ENCODE assay signal across 25 mouse cellular contexts in the genomic region with DNA sequence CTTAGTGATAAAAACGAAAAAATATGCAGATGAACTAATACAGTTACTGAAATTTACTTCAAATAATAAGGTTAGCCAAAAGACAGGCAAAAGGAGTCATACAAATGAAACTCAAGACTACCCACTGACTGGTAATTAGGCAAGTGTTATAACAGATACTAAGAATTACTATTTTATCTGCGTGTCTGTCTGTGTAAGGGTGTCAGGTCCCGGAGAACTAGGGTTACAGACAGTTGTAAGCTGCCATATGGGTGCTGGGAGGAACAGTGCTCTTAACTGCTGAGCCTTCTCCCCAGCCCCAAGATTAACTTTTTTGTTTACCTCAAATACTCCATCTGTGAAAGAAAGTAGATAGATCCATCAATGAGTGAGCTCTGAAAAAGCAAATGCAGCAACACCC. TPM values are rescaled to one million over a fixed set of nuclear protein-coding genes. Genes with fewer than 3 reads are reported as not detected.
DNase-seq lines count a peak whose midpoint lies in the region; ATAC-seq and TF ChIP-seq lines count a peak whose summit lies in the region.
"Had no signal": no experiment of that assay in that cellular context is flagged by ENCODE, and none has a peak within 500 bp of the region (broad histone marks: within the 10 kb centered on the region; RNA-seq: fewer than 3 reads in every experiment).

No protein-coding gene starts in this region.

- no peak overlapping the region for H3K27ac ChIP-seq in liver, embryonic 13.5 days
- no peak overlapping the region for H3K27ac ChIP-seq in liver, embryonic 12.5 days
- H3K27ac ChIP-seq in liver, embryonic 14.5 days = no peak overlapping the region
- H3K27ac ChIP-seq in midbrain, embryonic 10.5 days (replicated peaks) = no peak overlapping the region
- H3K27ac ChIP-seq: embryonic facial prominence, embryonic 12.5 days; embryonic facial prominence, embryonic 15.5 days; forebrain, embryonic 12.5 days; forebrain, embryonic 15.5 days; hindbrain, embryonic 12.5 days; hindbrain, embryonic 15.5 days had no signal

- 27% methylated on average over 3 of the region's 3 CpGs for whole genome bisulfite sequencing in liver, embryonic 13.5 days (ENCODE audit: insufficient replicate concordance)
- 42% methylated on average over 3 of the region's 3 CpGs for WGBS in liver, embryonic 12.5 days (ENCODE audit: insufficient replicate concordance)
- 38% methylated on average over 3 of the region's 3 CpGs for WGBS in liver, embryonic 14.5 days (ENCODE audit: insufficient replicate concordance)
- WGBS in midbrain, embryonic 10.5 days = 89% methylated on average over 3 of the region's 3 CpGs

- no peak for DNase-seq in liver, embryonic 13.5 days
- no peak for DNase-seq in liver, embryonic 14.5 days (ENCODE audit: low read depth in 3 of 3, low spot score in 3 of 3)
- DNase-seq in cerebellum, postnatal 36 days = no peak
- no peak for DNase-seq in midbrain, embryonic 10.5 days (ENCODE audit: low spot score)
- DNase-seq: adrenal gland, postnatal 10 days; adrenal gland, postnatal 36 days; cerebellum, adult 18-20 months; cerebellum, adult 9-10 months; cerebellum, postnatal 14 days; gastrocnemius, postnatal 14 days; heart, adult 11 months had no signal

- no peaks in the 10 kb centered on the region for H3K9me3 ChIP-seq in liver, embryonic 13.5 days (replicated peaks)
- no peaks in the 10 kb centered on the region for H3K9me3 ChIP-seq in liver, embryonic 12.5 days (replicated peaks)
- no peaks in the 10 kb centered on the region for H3K9me3 ChIP-seq in liver, embryonic 14.5 days (ENCODE audit: control insufficient read depth, low read length)
- no peaks in the 10 kb centered on the region for H3K9me3 ChIP-seq in midbrain, embryonic 10.5 days (replicated peaks)
- H3K9me3 ChIP-seq: embryonic facial prominence, embryonic 12.5 days; embryonic facial prominence, embryonic 15.5 days; forebrain, embryonic 12.5 days; forebrain, embryonic 15.5 days; hindbrain, embryonic 12.5 days; hindbrain, embryonic 15.5 days had no signal

- H3K36me3 ChIP-seq in liver, embryonic 13.5 days = peaks cover 8% of the 10 kb centered on the region; the same call in 1 of the 2 replicates
- 0 out of 2 replicates have a peak, but pooled peaks cover 7% of the 10 kb centered on the region for H3K36me3 ChIP-seq in liver, embryonic 12.5 days
- no peaks in the 10 kb centered on the region for H3K36me3 ChIP-seq in liver, embryonic 14.5 days (replicated peaks; ENCODE audit: control insufficient read depth, insufficient read depth, low read depth)
- H3K36me3 ChIP-seq in midbrain, embryonic 10.5 days = peaks cover 12% of the 10 kb centered on the region
- H3K36me3 ChIP-seq: embryonic facial prominence, embryonic 15.5 days; forebrain, embryonic 15.5 days; hindbrain, embryonic 15.5 days had no signal

- peaks cover 48% of the 10 kb centered on the region for H3K4me1 ChIP-seq in liver, embryonic 13.5 days (replicated peaks)
- H3K4me1 ChIP-seq in liver, embryonic 12.5 days = peaks cover 52% of the 10 kb centered on the region
- peaks cover 24 to 28% of the 10 kb centered on the region in 2 experiments for H3K4me1 ChIP-seq in liver, embryonic 14.5 days (replicated peaks; ENCODE audit: control insufficient read depth in 2 of 2, insufficient read depth in 2 of 2, low read length in 1 of 2)
- H3K4me1 ChIP-seq in midbrain, embryonic 10.5 days = no peaks in the 10 kb centered on the region
- H3K4me1 ChIP-seq: embryonic facial prominence, embryonic 12.5 days; embryonic facial prominence, embryonic 15.5 days; forebrain, embryonic 12.5 days; forebrain, embryonic 15.5 days; hindbrain, embryonic 12.5 days; hindbrain, embryonic 15.5 days had no signal

- no peak overlapping the region for H3K9ac ChIP-seq in liver, embryonic 13.5 days
- no peak overlapping the region for H3K9ac ChIP-seq in liver, embryonic 12.5 days
- H3K9ac ChIP-seq in liver, embryonic 14.5 days (replicated peaks) = no peak overlapping the region
- H3K9ac ChIP-seq: embryonic facial prominence, embryonic 12.5 days; embryonic facial prominence, embryonic 15.5 days; forebrain, embryonic 12.5 days; forebrain, embryonic 15.5 days; hindbrain, embryonic 12.5 days; hindbrain, embryonic 15.5 days had no signal

- no peak for TF ChIP-seq CTCF in liver, embryonic 14.5 days (IDR thresholded peaks at IDR 0.05; ENCODE audit: low read depth)

- no peak overlapping the region for H3K4me3 ChIP-seq in liver, embryonic 13.5 days (replicated peaks)
- H3K4me3 ChIP-seq in liver, embryonic 12.5 days = no peak overlapping the region
- no peak overlapping the region for H3K4me3 ChIP-seq in liver, embryonic 14.5 days (ENCODE audit: insufficient read depth in 1 of 2, low read depth in 2 of 2, low read length in 2 of 2)
- no peak overlapping the region for H3K4me3 ChIP-seq in midbrain, embryonic 10.5 days
- H3K4me3 ChIP-seq: embryonic facial prominence, embryonic 12.5 days; embryonic facial prominence, embryonic 15.5 days; forebrain, embryonic 12.5 days; forebrain, embryonic 15.5 days; hindbrain, embryonic 12.5 days; hindbrain, embryonic 15.5 days had no signal

- peak; percentile 55; the same call in 1 of the 2 replicates for ATAC-seq in liver, embryonic 13.5 days (ENCODE audit: low read depth)
- ATAC-seq in liver, embryonic 12.5 days = no peak
- ATAC-seq in liver, embryonic 14.5 days (ENCODE audit: insufficient read depth) = peak; percentile 36; the same call in 1 of the 2 replicates
- peak; percentile 74 for ATAC-seq in megakaryocyte-erythroid progenitor cell, adult 5-6 weeks (replicated peaks; ENCODE audit: low FRiP score, low TSS enrichment, poor library complexity, severe bottlenecking)
- ATAC-seq: CD4-positive, CD25-positive, alpha-beta regulatory T cell, adult 4 months; forebrain, embryonic 15.5 days; Patski had no signal

- no peaks in the 10 kb centered on the region for H3K27me3 ChIP-seq in liver, embryonic 13.5 days
- H3K27me3 ChIP-seq in liver, embryonic 12.5 days (replicated peaks) = no peaks in the 10 kb centered on the region
- no peaks in the 10 kb centered on the region for H3K27me3 ChIP-seq in liver, embryonic 14.5 days (ENCODE audit: control insufficient read depth, insufficient read depth, low read length)
- H3K27me3 ChIP-seq in midbrain, embryonic 10.5 days (ENCODE audit: low read depth, poor library complexity, severe bottlenecking) = no peaks in the 10 kb centered on the region
- H3K27me3 ChIP-seq: embryonic facial prominence, embryonic 12.5 days; embryonic facial prominence, embryonic 15.5 days; forebrain, embryonic 12.5 days; forebrain, embryonic 15.5 days; hindbrain, embryonic 12.5 days; hindbrain, embryonic 15.5 days; Patski had no signal

- no peak overlapping the region for H3K4me2 ChIP-seq in liver, embryonic 13.5 days
- no peak overlapping the region for H3K4me2 ChIP-seq in liver, embryonic 12.5 days
- no peak overlapping the region for H3K4me2 ChIP-seq in liver, embryonic 14.5 days (ENCODE audit: low read depth)
- H3K4me2 ChIP-seq: embryonic facial prominence, embryonic 12.5 days; embryonic facial prominence, embryonic 15.5 days; forebrain, embryonic 12.5 days; forebrain, embryonic 15.5 days; heart, embryonic 11.5 days; hindbrain, embryonic 12.5 days; hindbrain, embryonic 15.5 days had no signal

- TF ChIP-seq EP300 in liver, embryonic 14.5 days (IDR thresholded peaks at IDR 0.05; ENCODE audit: low read depth) = no peak

RNA-seq across cellular contexts. Expression of a gene that starts 25.8 kb away (rescaled TPM):
- 14.9 and 18.8 TPM in 2 replicates for polyA plus RNA-seq in liver, embryonic 13.5 days (2015; fragmentation: Nextera tagmentation; extraction: Ambion mirVana)
- 30.1 and 35.2 TPM in 2 replicates for polyA plus RNA-seq in liver, embryonic 12.5 days (2016; fragmentation: Nextera tagmentation; extraction: Ambion mirVana)
- polyA plus RNA-seq in liver, embryonic 14.5 days (2012; rRNA removed) = 5.5 and 9.7 TPM in 2 replicates
- polyA plus RNA-seq in liver, embryonic 14.5 days (2014; fragmentation: Nextera tagmentation; extraction: Ambion mirVana) = 16.8 and 20.8 TPM in 2 replicates
- total RNA-seq in megakaryocyte-erythroid progenitor cell, adult 5-6 weeks (2014; fragmentation: Nextera tagmentation) = 78.4 and 95.1 TPM in 2 replicates
- 69.0 and 101 TPM in 2 replicates for total RNA-seq in megakaryocyte-erythroid progenitor cell, adult 5-6 weeks (2017)
- polyA plus RNA-seq in midbrain, embryonic 10.5 days (2016; fragmentation: Nextera tagmentation; extraction: Ambion mirVana) = 30.4 and 33.2 TPM in 2 replicates

RNA-seq across cellular contexts. Expression of a gene that starts 56.6 kb away (rescaled TPM):
- polyA plus RNA-seq in liver, embryonic 13.5 days (2015; fragmentation: Nextera tagmentation; extraction: Ambion mirVana) = 0.03 and 0.06 TPM in 2 replicates
- polyA plus RNA-seq in liver, embryonic 12.5 days (2016; fragmentation: Nextera tagmentation; extraction: Ambion mirVana) = 0.12 and 0.14 TPM in 2 replicates
- polyA plus RNA-seq in liver, embryonic 14.5 days (2012; rRNA removed) = 0.03 and 0.08 TPM in 2 replicates
- 0.06 and 0.11 TPM in 2 replicates for polyA plus RNA-seq in liver, embryonic 14.5 days (2014; fragmentation: Nextera tagmentation; extraction: Ambion mirVana)
- not detected in 2 replicates for total RNA-seq in megakaryocyte-erythroid progenitor cell, adult 5-6 weeks (2014; fragmentation: Nextera tagmentation)
- total RNA-seq in megakaryocyte-erythroid progenitor cell, adult 5-6 weeks (2017) = not detected in 2 replicates
- polyA plus RNA-seq in midbrain, embryonic 10.5 days (2016; fragmentation: Nextera tagmentation; extraction: Ambion mirVana) = 0.67 and 1.1 TPM in 2 replicates
- total RNA-seq: common myeloid progenitor, adult 5-6 weeks; heart, postnatal 25 days; hematopoietic stem cell, adult 5-6 weeks had no signal
- polyA plus RNA-seq: CD4-positive, CD25-positive, alpha-beta regulatory T cell, adult 4 months had no signal
